Mouse (Mus musculus) thymus, adult 18-20 months (tissue): Measurements from ENCODE around the gene Oat.

Experiments used
- DNase-seq, 2 experiments: peaks; one replicate each; pipeline ENCODE4 v3.0.0; 2022; ENCODE audit warnings: mixed read lengths in 2 of 2

Gene Oat

GRCm38 (mm10) chr7:132529206-132529605, 47.0 kb downstream of the Oat start:
- DNase-seq: no peak

GRCm38 (mm10) chr7:132513419-132513982, 62.7 kb downstream of the Oat start:
- no peak for DNase-seq

GRCm38 (mm10) chr7:132509110-132509509, 67.1 kb downstream of the Oat start:
- DNase-seq: no peak
